Mouse (Mus musculus): ENCODE results near the gene Heatr6.

- TF ChIP-seq CTCF (IDR thresholded peaks at IDR 0.05; ENCODE audit: control insufficient read depth, insufficient read depth, insufficient read length) (no peak), MYOG (IDR thresholded peaks at IDR 0.05; ENCODE audit: control insufficient read depth, extremely low read depth, insufficient read length) (no peak), MYOD1 (IDR thresholded peaks at IDR 0.05; ENCODE audit: control insufficient read depth, insufficient read length, low read depth) (no peak)
These were observed 731 bp downstream of the Heatr6 start for GRCm38 (mm10) chr11:83754227-83754626.
